Mouse (Mus musculus): Measurements from ENCODE around the gene Esam. TPM values are rescaled to one million over a fixed set of nuclear protein-coding genes. Genes with fewer than 3 reads are reported as not detected.

The Esam gene
- total RNA-seq, 2 experiments from 2014 or later, result 20.5 to 29.9 TPM

GRCm38 (mm10) chr9:37569231-37569835, 41.5 kb downstream of the Esam start:
- Histone ChIP-seq H3K4me3 (no peak overlapping the region), H3K27ac (no peak overlapping the region)
- intact Hi-C loops (cut with DNase I), result no loop called here
- TF ChIP-seq CTCF (IDR thresholded peaks at IDR 0.05), result no peak
- no peak for DNase-seq

- DNase-seq, result no peak
- TF ChIP-seq CTCF (IDR thresholded peaks at IDR 0.05), result no peak
- no peak overlapping the region for H3K27ac ChIP-seq
- intact Hi-C loops (cut with DNase I), result no loop called here
- H3K4me3 ChIP-seq, result no peak overlapping the region
Measured at GRCm38 (mm10) chr9:37572204-37572876, 44.5 kb downstream of the Esam start.

DNA sequence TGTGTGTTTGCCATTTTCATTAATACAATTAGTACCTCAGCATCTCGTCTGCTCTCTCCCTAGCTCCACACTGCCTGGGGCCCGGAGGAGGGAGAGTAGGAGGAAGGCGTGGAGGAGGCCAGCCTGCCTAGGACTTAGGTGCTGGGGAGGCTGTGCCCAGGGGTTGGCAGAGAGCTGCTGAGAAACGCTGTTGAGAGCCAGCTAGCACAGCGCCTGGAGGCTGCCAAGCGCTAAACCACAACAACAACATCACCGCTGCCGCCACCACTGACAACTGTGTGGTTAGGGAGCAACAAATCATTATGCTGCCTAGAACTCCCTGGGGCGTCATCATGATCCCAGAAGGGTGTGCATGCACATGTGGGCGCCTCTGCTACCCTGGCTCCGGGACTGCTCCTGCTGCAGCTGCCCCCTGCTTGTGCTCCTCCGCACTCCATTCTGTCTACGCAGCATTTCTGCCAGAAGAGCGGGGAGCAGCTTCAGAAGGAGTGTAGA, 48.6 kb downstream of the Esam start:
- H3K4me3 ChIP-seq, result no peak overlapping the region
- no peak for DNase-seq
- TF ChIP-seq CTCF (IDR thresholded peaks at IDR 0.05), result no peak
- intact Hi-C loops (cut with DNase I), result no loop called here
- no peak overlapping the region for H3K27ac ChIP-seq

GRCm38 (mm10) chr9:37583594-37583993, 55.7 kb downstream of the Esam start:
- intact Hi-C loops (cut with DNase I), result no loop called here
- no peak for TF ChIP-seq CTCF (IDR thresholded peaks at IDR 0.05)
- Histone ChIP-seq H3K27ac (no peak overlapping the region), H3K4me3 (no peak overlapping the region)
- DNase-seq, result no peak

DNA sequence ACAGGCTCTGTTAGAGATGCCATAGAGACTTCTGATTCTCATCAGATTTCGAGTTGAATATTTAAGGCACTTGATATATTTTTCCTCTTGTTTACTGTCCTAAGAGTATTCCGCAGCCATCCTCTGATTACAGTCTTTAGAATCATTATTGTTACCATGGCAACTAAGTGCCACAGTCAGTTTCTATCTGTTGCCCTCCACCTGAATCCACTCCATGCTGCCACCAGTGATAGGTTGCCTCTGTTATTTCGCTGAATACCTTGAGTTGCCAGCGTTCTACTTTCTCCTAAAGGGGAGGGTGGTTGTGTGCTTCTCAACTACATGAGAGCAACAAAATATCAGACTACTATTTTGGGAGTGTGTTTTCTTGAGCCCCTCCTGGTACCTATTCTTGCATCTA, 58.8 kb downstream of the Esam start:
- Histone ChIP-seq H3K4me3 (no peak overlapping the region), H3K27ac (no peak overlapping the region)
- intact Hi-C loops (cut with DNase I), result no loop called here
- no peak for DNase-seq
- no peak for TF ChIP-seq CTCF (IDR thresholded peaks at IDR 0.05)

Other genes starting within 250 kb of the Esam start
- 1 to 10 TPM; 1.7 to 1.8 TPM for gene Ccdc15, start 179.6 kb upstream of the Esam start, total RNA-seq (2021)
- gene Hepacam, start 160.7 kb upstream of the Esam start, total RNA-seq (2021), result under 1 TPM in 1 of 2 experiments, not detected in 1; 0.20 TPM
- 10 to 100 TPM in 1 of 2 experiments, 1 to 10 TPM in 1; 8.6 to 10.6 TPM for gene Robo4, start 126.2 kb upstream of the Esam start, total RNA-seq (2021)
- gene Robo3, start 94.8 kb upstream of the Esam start, total RNA-seq (2021), result not detected
- 1 to 10 TPM; 4.0 to 5.1 TPM for gene Msantd2, start 38.8 kb upstream of the Esam start, total RNA-seq (2021)
- gene Vsig2, start 11.2 kb downstream of the Esam start, total RNA-seq (2021), result 1 to 10 TPM; 2.6 to 3.2 TPM
- gene Nrgn, start 24.8 kb downstream of the Esam start, total RNA-seq (2021), result under 1 TPM; 0.23 to 0.42 TPM
- gene Siae, start 27.6 kb downstream of the Esam start, total RNA-seq (2021), result 1 to 10 TPM; 4.1 to 4.6 TPM
- gene Spa17, start 85.6 kb downstream of the Esam start, total RNA-seq (2021), result 1 to 10 TPM; 3.1 to 4.1 TPM
- 10 to 100 TPM; 29.3 to 31.7 TPM for gene Tbrg1, start 129.2 kb downstream of the Esam start, total RNA-seq (2021)
- gene Panx3, start 141.2 kb downstream of the Esam start, total RNA-seq (2021), result not detected
- gene Olfr160, start 188.2 kb downstream of the Esam start, total RNA-seq (2021), result not detected
- not detected for gene Olfr874, start 217.0 kb downstream of the Esam start, total RNA-seq (2021)
- gene Olfr875, start 243.8 kb downstream of the Esam start, total RNA-seq (2021), result not detected

All from gastrocnemius, adult 2 months (tissue).